Mouse (Mus musculus) liver, postnatal 0 days (tissue): ENCODE data around the gene Cox15. TPM values are rescaled to one million over a fixed set of nuclear protein-coding genes. Genes with fewer than 3 reads are reported as not detected.
A peak's percentile ranks its signal among the peaks of the same experiment; 100 is the strongest.

Source experiments
- ATAC-seq: fragments of 200-750 bp; cut with Nextera tagmentation; 2 replicates; pipeline ENCODE4 v1.8.0; 2017; ENCODE audit warnings: mild to moderate bottlenecking, moderate library complexity
- DNase-seq: peaks from one replicate; pipeline ENCODE4 v3.0.0-alpha.2; 2016
- H3K27ac ChIP-seq: fragments of 300-500 bp; sonication (generic); 2 replicates; pipeline ENCODE4 v1.5.1; 2014; ENCODE audit warnings: antibody characterized with exemption, moderate library complexity, mild to moderate bottlenecking, low read depth
- H3K27me3 ChIP-seq: fragments of 300-500 bp; sonication (generic); 2 replicates; pipeline ENCODE4 v1.6.1; 2014; ENCODE audit warnings: low read length, control low read depth, mixed read lengths; ENCODE audit not compliant: insufficient read depth
- H3K36me3 ChIP-seq: fragments of 300-500 bp; sonication (generic); replicated peaks from 2 replicates; pipeline ENCODE4 v1.6.1; 2014; ENCODE audit warnings: mild to moderate bottlenecking, control low read depth, low read length, moderate library complexity, mixed read lengths; ENCODE audit not compliant: insufficient read depth
- H3K4me1 ChIP-seq: fragments of 300-500 bp; sonication (generic); 2 replicates; pipeline ENCODE4 v1.6.1; 2014; ENCODE audit warnings: antibody characterized with exemption, mild to moderate bottlenecking, control low read depth; ENCODE audit not compliant: insufficient read depth
- H3K4me2 ChIP-seq: fragments of 300-500 bp; sonication (generic); 2 replicates; pipeline ENCODE4 v1.6.1; 2014; ENCODE audit warnings: low read depth, mild to moderate bottlenecking, low read length, moderate library complexity, mixed read lengths
- H3K4me3 ChIP-seq: fragments of 300-500 bp; sonication (generic); 2 replicates; pipeline ENCODE4 v1.5.1; 2014; ENCODE audit warnings: low read depth, low read length
- H3K9ac ChIP-seq: fragments of 300-500 bp; sonication (generic); replicated peaks from 2 replicates; pipeline ENCODE4 v1.6.1; 2014; ENCODE audit warnings: mild to moderate bottlenecking, moderate library complexity
- H3K9me3 ChIP-seq: fragments of 300-500 bp; sonication (generic); 2 replicates; pipeline ENCODE4 v1.6.1; 2016; ENCODE audit warnings: mild to moderate bottlenecking, control low read depth, low read length, mixed read lengths
- CTCF ChIP-seq: sonication (generic); IDR thresholded peaks from 2 replicates; pipeline ENCODE4 v1.5.1; 2016; ENCODE audit warnings: antibody characterized with exemption, low read depth
- EP300 ChIP-seq: IDR thresholded peaks from 2 replicates; pipeline ENCODE4 v1.6.1; 2016; ENCODE audit warnings: antibody characterized with exemption, low read depth, mild to moderate bottlenecking
- WGBS: fragments of 180-500 bp; shearing (Covaris S2); extraction: QIAGEN DNeasy Blood & Tissue Kit; methylation state at CpG from one replicate; pipeline ENCODE4 v1.1.7; 2014; ENCODE audit not compliant: insufficient replicate concordance; 5-methylcytosine and 5-hydroxymethylcytosine counted together
- polyA plus RNA-seq: library from polyadenylated mRNA; unstranded; fragments of >200 nt; fragmentation: Nextera tagmentation; extraction: Ambion mirVana; gene quantifications from 2 replicates; pipeline ENCODE4 v1.2.1, GENCODE M21; 2015

Cox15 gene
- polyA plus RNA-seq, 1 experiment from 2014 or later = 3.5 TPM

GRCm38 (mm10) chr19:43767549-43768322 is 14.9 kb upstream of the Cox15 start:
- Histone ChIP-seq H3K9me3 (no peaks in the 10 kb centered on the region), H3K27me3 (no peaks in the 10 kb centered on the region), H3K27ac (peak overlapping the region; percentile 77), H3K36me3 (no peaks in the 10 kb centered on the region), H3K4me2 (no peak overlapping the region), H3K4me1 (peaks cover 6% of the 10 kb centered on the region), H3K9ac (no peak overlapping the region), H3K4me3 (no peak overlapping the region)
- peak; percentile 50 for TF ChIP-seq EP300
- no peak for TF ChIP-seq CTCF
- ATAC-seq (peak; percentile 94), DNase-seq (no peak)
- WGBS = 52% methylated on average over 9 of the region's 9 CpGs

- WGBS = 74% methylated on average over 5 of the region's 5 CpGs
Measured at GRCm38 (mm10) chr19:43766451-43766850, 13.7 kb upstream of the Cox15 start.

GRCm38 (mm10) chr19:43762410-43762809 is 9.6 kb upstream of the Cox15 start:
- no peak for DNase-seq
- Histone ChIP-seq H3K9ac (no peak overlapping the region), H3K4me3 (no peak overlapping the region), H3K27ac (no peak overlapping the region), H3K4me2 (no peak overlapping the region), H3K4me1 (no peaks in the 10 kb centered on the region), H3K27me3 (no peaks in the 10 kb centered on the region), H3K9me3 (no peaks in the 10 kb centered on the region), H3K36me3 (no peaks in the 10 kb centered on the region; the same call in none of the 2 replicates)
- ATAC-seq = no peak
- no peak for TF ChIP-seq CTCF
- TF ChIP-seq EP300 = no peak
- 80% methylated on average over 2 of the region's 2 CpGs for WGBS

More at GRCm38 (mm10) chr19:43766451-43766850, 13.7 kb upstream of the Cox15 start:
- no peak overlapping the region for H3K4me3 ChIP-seq
- ATAC-seq (no peak), DNase-seq (no peak)
- H3K27ac ChIP-seq = peak overlapping the region; percentile 77; the same call in 1 of the 2 replicates
- no peak overlapping the region for H3K9ac ChIP-seq
- peak overlapping the region; percentile 39; the same call in 1 of the 2 replicates for H3K4me2 ChIP-seq
- no peak for TF ChIP-seq EP300
- TF ChIP-seq CTCF = no peak
- no peaks in the 10 kb centered on the region for H3K9me3 ChIP-seq
- H3K27me3 ChIP-seq = no peaks in the 10 kb centered on the region
- peaks cover 6% of the 10 kb centered on the region; the same call in 1 of the 2 replicates for H3K4me1 ChIP-seq
- H3K36me3 ChIP-seq = no peaks in the 10 kb centered on the region

DNA sequence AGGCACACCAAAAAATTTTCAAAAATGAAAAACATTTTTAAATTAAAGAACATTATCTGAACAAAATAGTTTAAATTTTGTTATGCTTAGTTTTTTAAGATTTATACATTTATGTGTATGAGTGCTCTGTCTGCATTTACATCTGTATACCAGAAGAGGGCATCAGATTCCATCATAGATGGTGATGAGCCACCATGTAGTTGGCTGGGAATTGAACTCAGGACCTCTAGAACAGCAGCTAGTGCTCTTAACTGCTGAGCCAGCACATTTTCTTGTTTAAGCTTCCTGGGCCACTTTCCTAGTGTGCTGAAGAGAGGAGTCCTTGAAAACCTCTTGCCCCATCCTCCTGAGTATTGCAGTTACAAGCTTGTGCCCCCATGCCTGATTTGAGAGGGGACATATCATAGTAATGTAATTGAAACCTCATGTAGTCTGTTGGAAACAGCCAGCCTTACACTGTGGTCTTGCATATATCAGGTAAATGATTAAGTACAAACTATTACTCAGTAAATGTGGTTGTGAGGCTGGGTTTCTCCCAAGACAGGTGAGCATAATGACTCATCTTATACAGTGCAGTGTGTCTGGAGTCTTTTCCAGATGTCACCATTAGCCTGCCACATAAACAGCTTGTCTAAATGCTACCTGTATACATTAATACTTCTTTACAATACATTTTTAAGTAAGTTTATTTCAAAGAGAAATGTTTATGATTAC is 8.9 kb upstream of the Cox15 start:
- ATAC-seq = no peak

GRCm38 (mm10) chr19:43760504-43760903 is 7.7 kb upstream of the Cox15 start:
- no peaks in the 10 kb centered on the region for H3K4me1 ChIP-seq
- TF ChIP-seq EP300 (no peak), CTCF (peak; percentile 85)
- H3K27ac ChIP-seq = no peak overlapping the region
- H3K4me2 ChIP-seq = no peak overlapping the region
- H3K27me3 ChIP-seq = no peaks in the 10 kb centered on the region
- ATAC-seq = no peak
- no peaks in the 10 kb centered on the region; the same call in none of the 2 replicates for H3K36me3 ChIP-seq
- peak; percentile 89 for DNase-seq
- WGBS = 21% methylated on average over 6 of the region's 6 CpGs
- H3K4me3 ChIP-seq = no peak overlapping the region
- no peak overlapping the region for H3K9ac ChIP-seq
- no peaks in the 10 kb centered on the region for H3K9me3 ChIP-seq

More for the DNA sequence above, 8.9 kb upstream of the Cox15 start:
- no peaks in the 10 kb centered on the region; the same call in none of the 2 replicates for H3K36me3 ChIP-seq
- H3K4me2 ChIP-seq = no peak overlapping the region
- no peak overlapping the region for H3K4me3 ChIP-seq
- no peak for DNase-seq
- TF ChIP-seq EP300 (no peak), CTCF (peak; percentile 49)
- no peaks in the 10 kb centered on the region for H3K9me3 ChIP-seq
- no peak overlapping the region for H3K27ac ChIP-seq
- H3K4me1 ChIP-seq = no peaks in the 10 kb centered on the region
- no peaks in the 10 kb centered on the region for H3K27me3 ChIP-seq
- no peak overlapping the region for H3K9ac ChIP-seq

GRCm38 (mm10) chr19:43754872-43755271 is 2.1 kb upstream of the Cox15 start:
- Histone ChIP-seq H3K4me2 (no peak overlapping the region), H3K4me1 (peaks cover 4% of the 10 kb centered on the region), H3K4me3 (no peak overlapping the region), H3K9ac (no peak overlapping the region), H3K27me3 (no peaks in the 10 kb centered on the region), H3K9me3 (no peaks in the 10 kb centered on the region), H3K36me3 (peaks cover under 1% of the 10 kb centered on the region; the same call in 1 of the 2 replicates), H3K27ac (no peak overlapping the region)
- DNase-seq = no peak
- WGBS = 72% methylated on average over 2 of the region's 2 CpGs
- no peak for TF ChIP-seq CTCF
- TF ChIP-seq EP300 = no peak
- ATAC-seq = no peak
